Mouse (Mus musculus) heart, embryonic 11.5 days (tissue): ENCODE measurements around the gene Ttc23. TPM values are rescaled to one million over a fixed set of nuclear protein-coding genes. Genes with fewer than 3 reads are reported as not detected.
A peak's percentile ranks its signal among the peaks of the same experiment; 100 is the strongest.

ENCODE experiments used
- ATAC-seq: fragments of 200-750 bp; cut with Nextera tagmentation; replicated peaks from 2 replicates; pipeline ENCODE4 v1.8.0; 2017; ENCODE audit warnings: moderate library complexity; ENCODE audit not compliant: insufficient number of reproducible peaks, low FRiP score, low TSS enrichment
- H3K27ac ChIP-seq: fragments of 300-500 bp; sonication (generic); 2 replicates; pipeline ENCODE4 v1.5.1; 2014; ENCODE audit warnings: mild to moderate bottlenecking, low read depth, low read length
- H3K27me3 ChIP-seq: fragments of 300-500 bp; sonication (generic); 2 replicates; pipeline ENCODE4 v1.6.1; 2014; ENCODE audit warnings: mild to moderate bottlenecking, low read length, mixed read lengths; ENCODE audit not compliant: control insufficient read depth, insufficient read depth
- H3K36me3 ChIP-seq: fragments of 300-500 bp; sonication (generic); 2 replicates; pipeline ENCODE4 v1.6.1; 2014; ENCODE audit warnings: mild to moderate bottlenecking, low read length, moderate library complexity, mixed read lengths; ENCODE audit not compliant: control insufficient read depth, insufficient read depth
- H3K4me1 ChIP-seq: fragments of 300-500 bp; sonication (generic); 2 replicates; pipeline ENCODE4 v1.6.1; 2014; ENCODE audit warnings: low read length; ENCODE audit not compliant: control insufficient read depth, insufficient read depth
- H3K4me2 ChIP-seq: fragments of 300-500 bp; sonication (generic); 2 replicates; pipeline ENCODE4 v1.6.1; 2014; ENCODE audit warnings: mild to moderate bottlenecking, moderate library complexity
- H3K4me3 ChIP-seq: fragments of 300-500 bp; sonication (generic); 2 replicates; pipeline ENCODE4 v1.5.1; 2014; ENCODE audit warnings: low read depth, low read length
- H3K9ac ChIP-seq: fragments of 300-500 bp; sonication (generic); 2 replicates; pipeline ENCODE4 v1.6.1; 2014; ENCODE audit warnings: mild to moderate bottlenecking, low read depth, low read length, moderate library complexity
- H3K9me3 ChIP-seq: fragments of 300-500 bp; sonication (generic); replicated peaks from 2 replicates; pipeline ENCODE4 v1.6.1; 2016; ENCODE audit warnings: low read length; ENCODE audit not compliant: control insufficient read depth
- WGBS: fragments of 180-500 bp; shearing (Covaris S2); extraction: QIAGEN DNeasy Blood & Tissue Kit; methylation state at CpG from one replicate; pipeline ENCODE4 v1.1.7; 2014; ENCODE audit not compliant: insufficient replicate concordance; 5-methylcytosine and 5-hydroxymethylcytosine counted together
- polyA plus RNA-seq: library from polyadenylated mRNA; unstranded; fragments of >200 nt; fragmentation: Nextera tagmentation; extraction: Ambion mirVana; gene quantifications from 2 replicates; pipeline ENCODE4 v1.2.1, GENCODE M21; 2014

The Ttc23 gene
- polyA plus RNA-seq, 1 experiment from 2014 or later: 24.6 TPM

GRCm38 (mm10) chr7:67768125-67768524 is 120.9 kb downstream of the Ttc23 start:
- no peaks in the 10 kb centered on the region for H3K36me3 ChIP-seq
- H3K27ac ChIP-seq: no peak overlapping the region
- ATAC-seq: no peak
- no peak overlapping the region for H3K4me3 ChIP-seq
- no peaks in the 10 kb centered on the region for H3K9me3 ChIP-seq
- 73% methylated on average over 3 of the region's 3 CpGs for WGBS
- no peak overlapping the region for H3K9ac ChIP-seq
- H3K4me2 ChIP-seq: no peak overlapping the region
- no peaks in the 10 kb centered on the region for H3K4me1 ChIP-seq
- H3K27me3 ChIP-seq: no peaks in the 10 kb centered on the region

DNA sequence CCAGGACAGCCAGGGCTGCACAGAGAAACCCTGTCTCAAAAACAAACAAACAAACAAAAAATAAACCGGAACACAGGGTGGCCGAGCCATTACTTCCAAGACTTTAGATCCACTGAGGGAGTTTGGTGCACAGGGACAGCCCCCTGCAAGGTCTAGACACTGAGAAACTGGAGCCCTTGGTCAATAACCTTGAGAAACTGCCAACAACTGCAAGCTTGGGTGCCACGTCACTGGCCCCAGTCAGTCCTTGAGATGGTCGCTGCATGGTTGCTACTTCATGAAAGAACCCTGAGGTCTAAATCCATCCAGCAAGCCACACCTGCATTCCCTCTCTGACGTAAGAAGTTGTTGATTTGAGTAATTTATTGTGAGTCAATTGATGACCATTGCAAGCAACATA is 122.3 kb downstream of the Ttc23 start:
- no peak overlapping the region for H3K9ac ChIP-seq
- H3K4me3 ChIP-seq: no peak overlapping the region
- H3K9me3 ChIP-seq: no peaks in the 10 kb centered on the region
- ATAC-seq: no peak
- H3K4me2 ChIP-seq: no peak overlapping the region
- no peaks in the 10 kb centered on the region for H3K36me3 ChIP-seq
- no peaks in the 10 kb centered on the region for H3K4me1 ChIP-seq
- no peaks in the 10 kb centered on the region for H3K27me3 ChIP-seq
- H3K27ac ChIP-seq: no peak overlapping the region
- WGBS: 79% methylated on average over 5 of the region's 5 CpGs

DNA sequence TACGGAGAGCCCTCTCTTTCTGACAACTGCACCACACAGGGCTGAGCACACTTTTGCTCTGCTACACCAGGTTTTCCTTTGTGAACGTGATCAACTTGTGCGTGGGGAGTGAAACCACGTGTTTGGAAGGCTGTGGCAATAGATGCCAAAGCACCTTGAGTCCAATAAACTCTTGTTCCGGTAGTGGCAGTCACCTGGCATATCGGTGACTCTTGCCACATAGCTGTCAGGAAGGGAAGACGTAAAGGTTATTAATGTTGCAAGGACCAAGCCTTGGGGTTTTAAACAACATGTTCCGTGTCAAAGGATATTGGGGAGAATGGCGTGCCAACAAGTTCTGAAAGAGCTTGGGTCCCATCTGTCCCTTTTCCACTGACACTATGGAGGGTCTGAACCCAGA is 125.0 kb downstream of the Ttc23 start:
- H3K4me3 ChIP-seq: no peak overlapping the region
- no peak overlapping the region for H3K27ac ChIP-seq
- 89% methylated on average over 9 of the region's 9 CpGs for WGBS
- no peak overlapping the region for H3K9ac ChIP-seq
- no peaks in the 10 kb centered on the region for H3K27me3 ChIP-seq
- no peaks in the 10 kb centered on the region for H3K9me3 ChIP-seq
- H3K4me2 ChIP-seq: no peak overlapping the region
- no peaks in the 10 kb centered on the region for H3K36me3 ChIP-seq
- no peaks in the 10 kb centered on the region for H3K4me1 ChIP-seq
- ATAC-seq: no peak

DNA sequence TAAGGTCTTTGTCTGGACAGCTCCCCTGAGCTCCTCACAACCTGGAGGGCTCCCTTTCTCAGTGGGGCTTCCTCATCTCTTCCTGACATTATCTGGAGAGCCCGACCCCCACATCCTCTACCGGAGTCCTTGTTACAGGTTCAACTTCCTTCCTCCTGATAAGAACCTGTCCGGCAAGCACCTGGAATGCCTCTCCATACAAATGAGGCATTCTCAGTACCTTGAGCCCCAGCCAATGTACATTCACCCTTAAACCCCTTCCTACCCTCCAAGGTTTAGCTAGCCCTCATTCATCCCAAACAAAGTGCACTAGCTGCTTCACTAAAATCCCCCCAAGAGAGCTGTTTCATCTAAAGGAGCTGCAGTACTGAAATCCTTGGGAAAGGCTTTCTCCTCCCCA is 128.4 kb downstream of the Ttc23 start:
- no peak overlapping the region for H3K4me3 ChIP-seq
- no peak for ATAC-seq
- no peaks in the 10 kb centered on the region for H3K27me3 ChIP-seq
- H3K36me3 ChIP-seq: no peaks in the 10 kb centered on the region
- no peaks in the 10 kb centered on the region for H3K9me3 ChIP-seq
- no peak overlapping the region for H3K9ac ChIP-seq
- 38% methylated on average over 3 of the region's 3 CpGs for WGBS
- H3K4me2 ChIP-seq: no peak overlapping the region
- 0 out of 2 replicates have a peak, but pooled peaks cover under 1% of the 10 kb centered on the region for H3K4me1 ChIP-seq
- no peak overlapping the region for H3K27ac ChIP-seq

DNA sequence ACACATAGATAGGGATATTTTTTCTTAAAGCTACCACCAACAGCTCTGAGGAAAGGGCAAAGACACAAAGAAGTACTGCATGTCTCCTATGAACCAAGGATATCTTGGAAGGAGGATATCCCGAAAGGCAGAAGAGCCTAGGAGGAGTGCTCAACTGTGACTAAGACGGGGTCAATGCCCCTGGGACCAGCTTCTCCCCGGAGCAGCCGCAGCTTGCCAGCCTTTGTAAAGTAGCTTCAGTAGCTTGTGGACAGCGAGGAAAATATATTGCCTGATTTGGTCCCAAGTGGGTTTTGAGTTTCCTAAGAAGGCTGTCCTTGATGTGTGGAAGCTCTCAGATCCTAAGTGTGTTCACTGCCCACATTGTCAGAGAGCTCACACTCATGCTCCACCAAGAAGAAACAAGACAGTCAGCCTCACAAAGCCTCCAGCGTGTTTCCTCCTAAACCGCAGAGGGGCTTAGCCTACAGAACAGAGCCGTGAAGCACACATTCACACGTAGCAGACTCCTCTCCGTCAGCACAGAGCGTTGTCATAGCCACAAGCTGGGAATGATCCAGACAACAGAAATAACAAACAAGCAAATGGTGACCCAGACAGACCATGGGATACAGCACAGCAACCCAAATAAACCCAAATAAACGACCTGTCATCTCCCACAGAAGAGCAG is 129.6 kb downstream of the Ttc23 start:
- no peaks in the 10 kb centered on the region for H3K9me3 ChIP-seq
- H3K4me1 ChIP-seq: 0 out of 2 replicates have a peak, but pooled peaks cover 3% of the 10 kb centered on the region
- H3K27me3 ChIP-seq: no peaks in the 10 kb centered on the region
- no peak overlapping the region for H3K9ac ChIP-seq
- no peak overlapping the region for H3K27ac ChIP-seq
- ATAC-seq: no peak
- H3K4me3 ChIP-seq: no peak overlapping the region
- no peaks in the 10 kb centered on the region for H3K36me3 ChIP-seq
- no peak overlapping the region for H3K4me2 ChIP-seq
- WGBS: 51% methylated on average over 12 of the region's 12 CpGs

DNA sequence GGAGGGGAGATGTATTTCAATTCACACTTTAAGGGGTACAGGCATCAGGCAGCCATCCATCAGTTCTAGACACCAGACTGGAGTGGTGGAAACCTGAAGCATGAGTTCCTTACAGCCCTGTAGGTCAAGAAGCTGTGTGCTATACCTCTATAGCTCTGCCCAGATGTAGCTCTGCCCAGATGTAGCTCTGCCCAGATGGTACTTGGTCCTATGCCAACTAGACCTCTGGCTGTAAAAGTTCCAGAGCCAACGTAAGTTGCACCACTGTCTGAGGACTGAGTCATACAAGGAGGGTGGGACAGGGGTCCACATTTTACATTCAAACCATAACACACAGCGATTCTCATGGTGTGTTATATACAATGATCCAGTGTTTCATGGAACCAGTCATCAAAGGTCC is 140.7 kb downstream of the Ttc23 start:
- no peaks in the 10 kb centered on the region for H3K27me3 ChIP-seq
- 0 out of 2 replicates have a peak, but pooled peaks have one; percentile 26 for ATAC-seq
- H3K4me3 ChIP-seq: no peak overlapping the region
- 58% methylated on average over 2 of the region's 2 CpGs for WGBS
- no peaks in the 10 kb centered on the region for H3K9me3 ChIP-seq
- H3K36me3 ChIP-seq: no peaks in the 10 kb centered on the region
- H3K4me2 ChIP-seq: no peak overlapping the region
- no peak overlapping the region for H3K27ac ChIP-seq
- no peaks in the 10 kb centered on the region for H3K4me1 ChIP-seq
- H3K9ac ChIP-seq: no peak overlapping the region

DNA sequence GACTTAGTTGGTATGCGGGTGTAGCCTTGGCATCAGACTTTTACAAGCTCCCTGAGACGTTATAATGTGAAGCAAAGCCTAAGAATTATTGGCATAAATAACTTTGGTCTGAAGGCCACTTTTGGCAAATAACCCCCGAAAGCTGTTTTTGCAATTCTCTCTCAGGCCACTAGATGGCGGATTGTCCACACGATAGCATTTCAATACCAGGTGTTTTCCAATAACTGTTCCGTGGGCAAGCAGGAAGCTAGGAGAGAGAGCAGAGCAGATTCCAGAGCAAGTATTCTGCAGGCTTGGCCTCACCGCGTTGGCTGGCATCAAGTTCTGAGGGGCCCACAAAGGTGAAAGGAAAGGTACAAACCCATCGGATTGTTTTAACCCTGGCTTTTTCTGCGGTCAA is 141.5 kb downstream of the Ttc23 start:
- H3K4me1 ChIP-seq: no peaks in the 10 kb centered on the region
- H3K27me3 ChIP-seq: no peaks in the 10 kb centered on the region
- H3K9ac ChIP-seq: no peak overlapping the region
- 15% methylated on average over 10 of the region's 10 CpGs for WGBS
- no peaks in the 10 kb centered on the region for H3K36me3 ChIP-seq
- H3K9me3 ChIP-seq: no peaks in the 10 kb centered on the region
- no peak overlapping the region for H3K4me3 ChIP-seq
- H3K27ac ChIP-seq: no peak overlapping the region
- no peak overlapping the region for H3K4me2 ChIP-seq
- no peak for ATAC-seq

DNA sequence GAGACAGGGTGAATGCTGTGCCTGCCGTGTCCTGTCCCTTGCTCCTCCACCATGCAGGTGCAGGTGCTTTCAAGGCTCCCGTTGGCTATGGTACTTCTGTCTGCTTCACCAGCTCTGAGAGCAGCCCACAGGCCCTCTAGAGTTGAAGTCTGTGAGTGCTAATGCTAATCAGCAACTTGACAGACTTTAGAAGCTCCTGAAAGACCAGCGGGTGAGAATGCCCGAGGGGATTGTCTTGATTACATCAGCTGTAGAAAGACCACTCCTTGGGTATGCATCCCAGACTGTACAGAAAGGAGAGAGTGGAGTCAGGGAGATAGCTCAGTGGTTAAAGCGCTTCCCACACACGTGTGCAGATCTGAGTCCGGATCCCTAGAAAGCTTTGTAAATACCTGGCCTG is 144.0 kb downstream of the Ttc23 start:
- H3K9ac ChIP-seq: no peak overlapping the region
- no peaks in the 10 kb centered on the region for H3K36me3 ChIP-seq
- no peak for ATAC-seq
- no peak overlapping the region for H3K4me3 ChIP-seq
- H3K27me3 ChIP-seq: no peaks in the 10 kb centered on the region
- H3K27ac ChIP-seq: no peak overlapping the region
- H3K4me1 ChIP-seq: no peaks in the 10 kb centered on the region
- 46% methylated on average over 7 of the region's 7 CpGs for WGBS
- no peak overlapping the region for H3K4me2 ChIP-seq
- H3K9me3 ChIP-seq: no peaks in the 10 kb centered on the region

GRCm38 (mm10) chr7:67793449-67793848 is 146.2 kb downstream of the Ttc23 start:
- ATAC-seq: no peak
- 70% methylated on average over 7 of the region's 7 CpGs for WGBS
- H3K27me3 ChIP-seq: no peaks in the 10 kb centered on the region

More at GRCm38 (mm10) chr7:67793449-67793848, 146.2 kb downstream of the Ttc23 start:
- no peak overlapping the region for H3K4me3 ChIP-seq
- no peaks in the 10 kb centered on the region for H3K9me3 ChIP-seq
- H3K4me2 ChIP-seq: no peak overlapping the region
- no peak overlapping the region for H3K27ac ChIP-seq
- H3K4me1 ChIP-seq: 0 out of 2 replicates have a peak, but pooled peaks cover 5% of the 10 kb centered on the region
- no peak overlapping the region for H3K9ac ChIP-seq
- no peaks in the 10 kb centered on the region for H3K36me3 ChIP-seq
